Mouse (Mus musculus) gastrocnemius, postnatal 14 days (tissue): Measurements from ENCODE around the gene Cx3cr1. TPM values are rescaled to one million over a fixed set of nuclear protein-coding genes. Genes with fewer than 3 reads are reported as not detected.
A peak's percentile ranks its signal among the peaks of the same experiment; 100 is the strongest.
"Not testable (repeated sequence)": the region's sequence is repeated elsewhere in the genome, so short reads cannot be mapped to it uniquely, and the experiment has no call there.

Experiments used
- DNase-seq: peaks from one replicate; pipeline ENCODE4 v3.0.0; 2021; ENCODE audit warnings: mixed read lengths
- intact Hi-C: fragments of 180-260 bp; cut with DNase I; formaldehyde crosslinking; loops from one replicate; pipeline ENCODE4 v1.15.1; 2025; ENCODE audit warnings: low total_unique reads
- total RNA-seq, 2 experiments: library from RNA; stranded (reverse); gene quantifications; 2 replicates each; pipeline ENCODE4 v1.2.3; 2021

Cx3cr1 gene
- total RNA-seq, 2 experiments from 2014 or later: 0.91 to 1.9 TPM

DNA sequence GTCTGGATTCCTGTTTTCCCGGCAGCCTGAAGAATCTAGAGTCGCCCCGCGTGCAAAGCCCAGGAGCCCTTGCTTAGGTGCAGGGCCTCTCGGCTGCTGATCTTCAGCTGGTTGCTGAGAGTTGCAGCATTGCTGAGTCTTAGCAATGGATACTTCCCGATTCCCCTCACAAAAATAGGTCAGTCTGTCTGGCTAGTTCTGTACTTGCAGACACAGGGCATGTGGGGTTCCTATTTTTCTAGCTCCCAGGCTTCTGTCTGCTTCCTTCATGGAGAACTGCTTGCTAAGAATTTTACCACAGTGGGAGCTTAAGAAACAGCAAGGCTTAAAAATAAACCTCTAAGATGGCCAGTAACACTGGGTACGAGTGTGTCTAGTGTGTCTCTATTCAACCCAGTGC lies 32.3 kb downstream of the Cx3cr1 start:
- intact Hi-C loops: no loop called here

DNA sequence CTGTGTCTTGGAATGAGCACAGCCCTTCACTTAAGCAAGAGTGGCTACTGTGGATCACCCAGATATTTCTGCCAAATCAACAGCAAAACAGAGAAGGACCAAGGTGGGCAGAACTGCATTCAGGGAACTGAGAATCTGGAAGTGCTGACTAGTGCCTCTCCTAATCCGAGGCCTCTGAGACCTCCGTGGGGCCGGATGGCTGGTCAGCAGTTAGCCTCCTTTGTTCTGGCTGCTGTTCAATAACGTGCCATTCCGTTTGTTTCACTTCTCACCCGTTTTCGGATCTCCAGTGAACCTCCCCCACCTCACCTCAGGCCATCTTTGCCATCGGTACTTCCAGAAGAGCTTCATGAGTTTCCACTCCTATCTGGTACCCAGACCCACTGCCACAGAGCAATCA lies 35.3 kb downstream of the Cx3cr1 start:
- intact Hi-C loops: no loop called here

More for the DNA sequence above, 32.3 kb downstream of the Cx3cr1 start:
- DNase-seq: no peak

DNA sequence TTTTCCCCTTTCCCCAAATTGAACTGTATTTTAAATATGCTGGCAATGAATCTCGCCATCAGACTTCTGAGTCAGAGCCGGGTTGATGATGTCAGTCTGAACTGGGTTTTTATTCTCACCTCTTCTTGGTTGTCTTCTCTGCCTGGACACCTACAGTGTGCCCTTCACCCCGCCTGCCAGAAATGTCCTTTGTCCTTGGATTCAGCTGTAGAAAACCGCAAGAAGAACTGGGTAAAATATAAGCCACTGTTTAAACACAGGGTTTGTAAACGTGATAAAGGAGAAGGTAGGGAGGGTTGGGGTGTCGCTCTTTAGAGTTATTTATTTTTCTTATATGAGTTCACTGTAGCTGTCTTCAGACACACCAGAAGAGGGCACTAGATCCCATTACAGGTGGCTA lies 37.0 kb downstream of the Cx3cr1 start:
- no peak for DNase-seq
- intact Hi-C loops: no loop called here

More for the DNA sequence above, 35.3 kb downstream of the Cx3cr1 start:
- DNase-seq: no peak

DNA sequence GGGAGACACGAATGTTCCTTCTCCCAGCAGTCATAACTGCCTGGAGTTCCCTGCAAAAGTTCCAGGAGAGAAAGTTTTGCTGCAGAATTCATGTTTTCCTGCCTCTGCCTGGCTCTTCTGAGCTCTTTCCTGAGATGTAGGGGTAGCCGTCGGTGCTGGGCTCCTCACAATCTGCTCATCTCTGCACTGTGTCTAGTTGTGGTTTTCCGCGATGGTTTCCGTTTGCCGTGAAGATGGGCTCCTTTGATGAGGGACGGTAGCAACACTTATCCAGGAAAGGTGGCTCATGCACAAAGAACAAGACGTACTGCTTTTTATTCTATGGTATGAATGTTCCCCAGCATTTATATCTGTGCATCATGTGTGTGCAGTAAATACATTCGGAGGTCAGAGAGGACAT lies 39.3 kb downstream of the Cx3cr1 start:
- no peak for DNase-seq
- intact Hi-C loops: no loop called here

DNA sequence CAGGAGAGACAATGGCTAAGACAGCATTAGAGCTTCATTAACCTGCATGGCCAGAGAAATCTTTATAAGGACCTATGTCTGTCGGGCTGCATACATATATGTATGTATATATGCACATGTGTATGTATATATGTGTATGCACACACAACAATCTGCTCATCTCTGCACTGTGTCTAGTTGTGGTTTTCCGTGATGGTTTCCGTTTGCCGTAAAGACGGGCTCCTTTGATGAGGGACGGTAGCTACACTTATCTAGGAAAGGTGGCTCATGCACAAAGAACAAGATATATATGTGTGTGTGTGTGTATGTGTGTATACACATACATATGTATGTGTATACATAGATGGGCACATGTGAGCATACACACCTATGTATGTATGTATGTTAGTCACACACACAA lies 39.8 kb downstream of the Cx3cr1 start:
- intact Hi-C loops: loop anchor here (5.0 kb wide), 2 partner anchors 42 to 67 kb away; no protein-coding TSS in a partner anchor
- DNase-seq: no peak

DNA sequence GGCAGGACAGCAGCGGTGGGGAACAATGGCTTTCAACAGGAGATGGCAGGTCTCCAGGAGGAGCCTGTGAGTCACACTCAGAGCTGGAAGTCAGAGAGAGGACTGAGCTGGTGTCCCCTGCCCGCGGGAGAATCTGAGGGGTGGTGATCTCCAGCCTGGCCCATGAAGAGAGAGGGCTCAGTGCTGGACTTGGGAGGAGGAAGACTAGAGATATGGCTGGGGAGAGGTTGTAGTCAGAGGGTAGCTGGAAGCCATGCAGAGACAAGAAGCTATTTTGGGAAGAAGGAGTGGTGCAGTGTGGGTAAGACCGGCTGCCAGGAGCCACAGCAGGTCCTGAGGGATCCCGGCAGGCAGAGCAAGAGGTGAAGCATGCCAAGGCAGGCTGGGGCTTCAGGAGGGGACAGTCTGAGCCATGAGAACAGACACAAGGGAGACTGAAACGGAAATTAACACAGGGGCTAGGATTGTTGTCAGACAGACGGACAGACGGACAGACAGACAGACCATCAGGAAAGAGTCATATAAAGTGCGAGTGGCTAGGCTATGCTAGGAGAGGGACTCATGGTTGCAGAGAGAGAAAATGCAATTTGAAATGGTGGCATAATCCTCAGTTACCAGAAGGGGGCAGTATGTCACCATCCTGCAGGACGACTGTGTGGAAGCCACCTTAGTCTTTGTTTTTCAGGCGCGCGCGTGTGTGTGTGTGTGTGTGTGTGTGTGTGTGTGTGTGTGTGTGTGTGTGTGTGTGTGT lies 42.1 kb downstream of the Cx3cr1 start:
- DNase-seq: peak; percentile 58
- intact Hi-C loops: loop anchor here (5.0 kb wide), 2 partner anchors 45 to 70 kb away; no protein-coding TSS in a partner anchor

DNA sequence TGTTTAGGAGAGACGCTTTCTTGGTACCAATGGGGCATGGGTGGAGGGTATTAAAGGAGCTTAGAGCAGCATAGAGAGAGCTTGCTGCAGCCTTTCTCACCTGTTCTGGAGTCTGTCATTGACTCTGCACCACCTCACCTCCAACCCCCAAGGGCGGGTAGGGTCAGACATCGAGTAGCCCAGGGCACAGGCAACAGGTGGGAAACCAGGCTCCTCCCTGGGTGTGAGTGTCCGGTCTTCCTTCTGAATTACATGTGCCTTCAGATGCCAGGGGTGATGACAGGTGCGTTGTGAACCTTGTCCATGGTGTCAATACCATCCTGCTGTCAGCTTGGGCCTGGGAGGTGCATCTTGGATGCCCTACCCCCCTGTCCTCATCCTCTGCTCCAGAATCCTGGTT lies 45.1 kb downstream of the Cx3cr1 start:
- no peak for DNase-seq
- intact Hi-C loops: loop anchor here (5.0 kb wide), 2 partner anchors 48 to 73 kb away; no protein-coding TSS in a partner anchor

DNA sequence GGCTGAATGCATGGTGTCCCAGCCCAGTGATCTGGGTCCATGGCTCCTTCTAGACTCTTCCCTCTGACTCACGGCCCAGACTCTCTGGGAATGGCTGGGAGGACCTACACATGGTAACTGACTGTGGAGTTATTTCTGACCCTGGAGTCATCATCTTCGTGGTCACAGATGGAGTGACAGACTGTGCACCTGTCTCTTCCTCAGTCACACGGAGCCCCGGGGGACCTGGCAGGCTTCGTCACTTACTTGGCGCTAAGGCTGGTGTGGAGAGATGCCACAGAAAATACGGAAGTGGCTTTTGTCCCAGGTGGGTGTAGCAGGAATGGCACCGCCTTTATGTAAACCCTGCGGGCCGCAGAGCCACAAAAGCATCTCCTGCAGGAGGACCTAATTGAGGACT lies 45.5 kb downstream of the Cx3cr1 start:
- intact Hi-C loops: no loop called here
- DNase-seq: peak; percentile 39

DNA sequence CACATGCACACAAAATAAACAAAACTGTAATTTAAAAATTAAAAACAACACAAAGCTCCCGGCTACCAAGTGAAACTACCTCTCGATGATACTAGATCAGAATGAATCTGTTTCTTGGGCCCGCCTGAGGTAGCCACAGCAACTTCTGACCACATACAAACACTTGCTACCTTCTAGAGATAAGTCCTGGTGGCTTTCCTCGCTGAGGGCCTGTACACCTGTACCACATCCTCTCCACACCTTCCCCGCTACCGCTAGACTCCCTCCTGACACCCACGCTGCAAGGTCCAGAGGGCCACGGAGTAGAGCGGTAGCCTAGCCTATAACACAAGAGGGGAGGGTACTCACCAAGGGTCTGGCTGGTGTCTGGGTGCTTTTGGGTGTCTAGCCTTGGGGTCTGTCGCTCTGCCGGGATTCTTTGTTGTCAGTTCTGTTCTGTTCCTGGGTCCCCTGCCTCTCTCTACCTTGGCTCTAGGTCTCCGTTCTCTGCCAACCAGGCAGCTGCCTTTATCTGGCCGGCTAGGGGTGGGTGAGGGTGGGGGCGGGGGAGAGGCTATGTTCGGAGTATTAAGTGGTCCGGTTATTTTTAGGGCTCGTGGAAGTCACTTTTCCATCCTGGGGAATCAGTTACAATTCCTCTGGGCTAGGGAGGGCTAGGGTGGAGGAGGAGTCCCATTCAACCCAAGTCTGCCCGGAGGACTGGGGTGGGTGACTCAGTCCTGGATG lies 46.4 kb downstream of the Cx3cr1 start, which contains the start of gene Xirp1:
Xirp1 (minus strand) TSS at position 513 of the 726 bp plus-strand sequence.
- DNase-seq: peak; percentile 31
- intact Hi-C loops: no loop called here

DNA sequence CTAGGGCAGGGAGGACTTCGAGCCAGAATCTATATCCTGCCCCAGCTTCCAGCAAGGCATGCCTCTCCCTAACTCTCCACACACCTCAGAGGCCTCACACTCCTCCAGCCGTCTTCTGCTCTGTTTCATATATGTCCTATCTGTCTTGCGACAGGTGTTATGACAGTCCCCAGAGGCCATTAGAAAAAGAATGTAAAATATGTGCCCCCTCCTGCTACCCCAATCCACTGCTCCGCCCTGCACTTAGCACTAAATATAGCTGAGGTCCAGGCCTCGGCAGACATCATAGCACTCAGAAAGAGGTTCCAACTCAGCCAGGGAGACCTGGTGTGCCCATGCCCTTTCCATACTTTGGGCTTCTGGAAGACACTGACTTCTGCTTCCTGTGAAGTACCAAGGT lies 48.5 kb downstream of the Cx3cr1 start:
- no peak for DNase-seq
- intact Hi-C loops: no loop called here

DNA sequence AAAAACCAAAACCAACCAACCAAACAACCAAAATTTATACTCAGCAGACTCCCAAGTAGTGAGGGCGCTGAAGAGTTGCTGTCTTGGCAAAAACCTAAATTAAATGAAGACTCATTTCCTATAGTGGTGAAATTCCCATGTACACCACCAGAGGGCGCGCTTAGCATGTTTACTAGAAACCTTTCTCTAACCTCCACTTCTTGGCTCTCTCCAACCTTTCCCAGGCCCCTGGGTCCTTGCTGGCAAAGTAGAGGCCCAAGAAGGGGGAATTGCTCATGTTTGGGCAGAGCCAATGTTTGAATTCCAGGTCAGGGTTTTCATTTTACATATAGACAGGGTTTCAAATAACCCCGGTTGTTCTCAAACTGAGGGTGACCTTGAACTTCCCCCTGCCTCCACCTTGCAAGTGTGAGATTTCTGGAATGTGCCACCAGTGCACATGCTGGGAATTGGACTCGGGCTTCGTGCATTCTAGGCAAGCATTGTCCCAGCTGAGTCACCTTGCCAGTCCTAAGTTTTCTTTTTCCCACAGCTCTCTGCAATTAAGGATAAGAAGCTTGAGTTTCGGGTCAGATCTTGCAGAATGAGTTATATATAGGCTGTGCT lies 49.3 kb downstream of the Cx3cr1 start:
- intact Hi-C loops: no loop called here
- DNase-seq: peak; percentile 80

DNA sequence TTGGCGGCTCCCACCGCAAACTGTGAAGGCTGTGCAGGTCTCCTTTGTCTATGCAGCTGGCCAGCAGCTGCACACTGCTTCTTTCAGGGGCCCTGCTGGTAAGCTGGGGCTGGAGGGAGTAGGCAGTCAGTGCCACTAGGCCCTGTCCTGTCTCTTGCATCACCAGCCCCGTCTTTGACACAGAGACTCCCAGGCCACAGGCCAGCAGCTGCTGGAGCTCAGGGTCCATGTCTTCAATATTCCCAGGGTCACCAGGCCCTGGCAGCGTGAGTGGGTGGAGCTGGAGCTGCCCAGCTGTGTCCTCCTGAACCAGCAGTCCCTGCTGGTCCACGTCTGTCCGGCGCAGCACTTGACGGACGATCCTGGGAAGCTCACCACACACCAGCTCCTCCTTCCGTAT lies 52.7 kb downstream of the Cx3cr1 start:
- intact Hi-C loops: loop anchor here (5.0 kb wide), 1 partner anchor 55 kb away; no protein-coding TSS in a partner anchor
- no peak for DNase-seq

DNA sequence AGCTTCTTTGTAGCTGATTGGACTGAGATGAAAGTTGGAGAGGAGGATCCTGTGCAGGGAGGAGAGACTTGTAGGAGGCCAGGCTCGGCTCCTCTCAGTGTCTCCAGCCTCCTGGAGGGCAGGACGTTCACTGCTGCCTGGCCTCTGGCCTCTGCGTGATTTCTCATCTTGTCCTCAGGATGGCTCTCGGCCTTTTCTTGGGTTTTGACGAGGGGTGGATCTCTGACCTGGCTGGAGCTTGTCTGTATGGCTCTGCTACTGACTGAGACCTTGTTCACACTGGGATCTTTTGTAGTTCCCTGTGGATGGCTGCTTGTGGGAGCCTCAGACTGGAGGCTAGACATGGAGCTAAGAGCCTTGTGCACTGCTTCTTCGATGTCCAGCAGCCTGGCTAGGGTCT lies 54.9 kb downstream of the Cx3cr1 start:
- no peak for DNase-seq
- intact Hi-C loops: loop anchor here (5.0 kb wide), 1 partner anchor 53 kb away; no protein-coding TSS in a partner anchor

DNA sequence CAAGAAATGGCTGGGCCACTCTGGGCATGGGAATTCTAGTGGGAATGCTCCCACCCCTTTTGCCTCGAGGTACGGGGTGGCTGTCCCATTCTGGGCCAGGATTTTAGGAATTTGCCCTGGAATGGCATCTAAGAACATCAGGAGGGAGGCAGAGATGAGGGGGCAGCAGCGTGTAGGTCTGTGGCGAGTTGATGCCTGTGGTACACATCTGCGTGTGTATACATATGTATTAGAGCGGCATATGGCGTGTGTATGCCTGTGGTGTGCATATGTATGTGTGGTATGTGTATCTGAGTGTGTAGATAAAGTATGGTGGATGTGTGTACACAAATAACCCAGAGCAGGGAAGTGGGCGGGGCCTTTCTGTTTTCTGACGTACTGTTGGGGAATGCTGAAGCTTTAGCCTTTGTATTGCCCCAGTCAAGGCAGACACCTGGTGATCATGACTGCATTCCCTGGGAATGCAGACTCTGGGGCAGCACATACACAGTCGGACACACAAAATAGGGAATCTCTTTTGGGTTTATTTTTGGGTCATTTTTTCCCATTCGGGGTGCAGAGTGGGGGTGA lies 56.3 kb downstream of the Cx3cr1 start:
- intact Hi-C loops: no loop called here
- DNase-seq: no peak

DNA sequence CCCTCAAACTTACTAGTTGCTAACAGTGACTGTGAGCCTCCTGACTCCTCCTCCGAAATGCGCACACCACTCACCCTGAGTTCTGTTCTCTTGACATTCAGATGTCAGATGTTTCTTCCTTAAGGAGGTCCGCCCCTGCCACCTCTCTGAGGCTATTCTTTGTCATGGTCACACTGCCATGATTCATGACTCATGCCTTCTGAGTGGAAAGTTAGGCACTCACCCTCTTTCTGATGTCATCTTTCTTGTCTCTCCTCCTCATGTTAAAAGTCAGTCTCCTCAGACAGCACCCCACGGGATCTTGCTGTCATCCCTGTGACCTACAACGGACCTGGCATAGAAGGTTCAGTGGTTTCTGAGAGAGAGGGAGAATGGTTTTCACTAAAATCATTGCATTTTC lies 56.9 kb downstream of the Cx3cr1 start:
- no peak for DNase-seq
- intact Hi-C loops: no loop called here

DNA sequence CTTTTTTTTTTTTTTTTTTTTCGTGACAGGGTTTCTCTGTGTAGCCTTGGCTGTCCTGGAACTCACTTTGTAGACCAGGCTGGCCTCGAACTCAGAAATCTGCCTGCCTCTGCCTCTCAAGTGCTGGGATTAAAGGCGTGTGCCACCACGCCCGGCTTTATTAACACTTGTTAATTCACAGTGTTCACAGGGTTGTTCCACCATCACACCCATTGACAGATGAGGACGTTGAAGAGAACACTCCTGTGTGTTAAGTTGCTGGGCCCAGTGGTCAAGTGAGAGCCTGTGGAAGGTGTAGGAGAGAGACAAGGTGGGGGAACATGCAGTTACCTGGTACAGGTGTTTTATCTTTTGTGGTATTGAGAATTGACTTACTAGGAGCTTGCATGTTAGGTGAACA lies 57.5 kb downstream of the Cx3cr1 start:
- DNase-seq, intact Hi-C loops: not testable (repeated sequence)

DNA sequence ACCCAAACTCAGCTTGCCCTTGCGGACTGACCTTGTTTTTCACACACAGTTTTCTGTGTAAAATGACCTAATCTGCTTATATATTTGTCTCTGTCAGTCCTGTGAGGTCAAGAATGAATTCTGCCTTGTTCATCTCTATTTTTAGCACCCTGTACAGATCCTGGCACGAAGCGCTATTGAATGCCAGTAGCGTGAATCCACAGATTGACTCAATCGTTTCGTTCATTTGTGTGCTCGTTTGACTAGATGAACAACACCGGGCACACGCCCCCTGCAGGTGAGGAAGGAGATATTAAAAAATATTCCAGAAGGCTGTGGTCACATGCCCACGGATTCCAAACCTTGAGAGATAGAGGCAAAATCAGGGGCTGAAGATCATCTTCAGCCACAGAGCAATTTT lies 58.1 kb downstream of the Cx3cr1 start:
- intact Hi-C loops: no loop called here
- DNase-seq: peak; percentile 73

DNA sequence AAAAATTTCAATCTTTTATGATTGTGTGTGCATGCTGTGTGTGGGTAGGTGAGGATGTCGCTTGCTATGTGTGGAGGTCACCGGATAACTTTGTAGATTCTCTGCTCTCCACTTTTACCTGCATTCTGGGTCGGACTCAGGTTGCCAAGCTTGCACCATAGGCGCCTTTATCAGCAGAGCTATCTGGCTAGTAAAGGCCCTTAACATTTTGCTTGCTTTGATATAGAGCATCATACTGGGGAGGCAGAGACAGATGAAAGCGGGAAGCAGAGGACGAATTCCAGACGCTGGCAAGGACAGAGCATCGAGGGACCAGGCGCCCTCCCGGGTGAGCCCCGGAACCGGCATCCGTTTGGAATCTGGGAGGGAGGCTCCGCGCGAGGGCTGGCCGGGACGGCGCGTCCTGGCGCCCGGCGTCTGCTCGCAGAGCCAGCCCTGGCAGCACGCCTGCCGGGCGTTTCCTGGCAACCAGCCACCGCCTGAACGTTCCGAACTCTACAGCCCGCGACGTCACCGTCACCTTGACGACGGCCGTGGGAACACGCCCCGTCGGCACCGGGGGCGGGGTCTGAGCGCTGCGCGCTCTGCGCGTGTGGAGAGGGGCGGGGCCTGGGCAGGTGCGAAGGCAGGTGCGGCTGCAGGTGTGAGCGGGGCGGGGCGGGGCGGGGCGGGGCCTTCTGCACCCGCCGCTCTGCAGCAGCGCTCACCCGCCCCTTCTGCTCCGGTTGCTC lies 58.7 kb downstream of the Cx3cr1 start:
- intact Hi-C loops: no loop called here
- DNase-seq: peak; percentile 96

DNA sequence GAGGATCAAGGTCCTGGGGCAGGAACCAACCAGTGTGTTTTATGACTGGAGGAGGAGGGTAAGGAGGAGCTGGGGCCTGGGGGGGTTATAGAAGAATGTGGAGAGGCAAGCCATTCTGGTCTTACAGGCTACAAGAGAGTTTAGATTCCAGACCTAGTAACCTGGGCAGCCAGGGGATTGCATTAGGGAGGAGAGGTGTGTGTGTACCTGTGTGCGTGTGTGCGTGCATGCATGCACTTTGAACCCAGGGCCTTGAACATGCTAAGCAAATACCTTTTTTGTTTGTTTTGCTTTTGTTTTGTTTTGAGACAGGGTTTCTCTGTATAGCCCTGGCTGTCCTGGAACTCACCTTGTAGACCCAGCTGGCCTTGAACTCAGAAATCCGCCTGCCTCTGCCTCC lies 59.8 kb downstream of the Cx3cr1 start:
- intact Hi-C loops: no loop called here
- no peak for DNase-seq
